Mouse (Mus musculus) G1E (cell line): ENCODE data around the gene Rab27a.

Source experiments
- CTCF ChIP-seq: IDR thresholded peaks from 2 replicates; pipeline ENCODE4 v1.5.1; 2012; ENCODE audit warnings: low read depth, low read length, inconsistent platforms, mixed read lengths
- GATA1 ChIP-seq: IDR thresholded peaks from 2 replicates; pipeline ENCODE4 v1.6.1; 2012; ENCODE audit warnings: borderline replicate concordance, low read length, inconsistent platforms, mixed read lengths
- GATA2 ChIP-seq: IDR thresholded peaks from 2 replicates; pipeline ENCODE4 v1.6.1; 2012; ENCODE audit warnings: low read depth, low read length, inconsistent platforms, borderline replicate concordance

DNA sequence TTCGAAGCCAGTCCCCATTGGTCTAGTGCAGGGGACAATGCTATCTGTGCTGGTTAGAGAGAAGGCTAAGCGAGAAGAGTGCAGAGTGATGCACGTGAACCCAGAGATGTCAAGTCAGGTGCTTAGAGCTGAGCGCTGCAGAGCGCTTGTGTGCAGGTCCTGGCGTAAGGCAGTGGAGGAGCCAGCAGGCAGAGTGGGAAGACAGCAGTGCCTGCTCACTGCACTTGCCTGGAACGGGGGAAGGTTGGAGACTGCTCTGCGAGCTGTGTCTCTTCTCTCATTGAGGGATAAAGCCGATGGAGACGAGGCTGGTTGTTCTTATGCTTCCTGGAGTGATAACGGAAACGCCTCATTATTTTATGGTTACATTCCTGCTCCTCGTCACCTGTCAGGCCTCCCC, 29.9 kb upstream of the Rab27a start:
- TF ChIP-seq GATA1, result no peak
- no peak for TF ChIP-seq CTCF
- no peak for TF ChIP-seq GATA2
